Comparison of ENCODE assay signal across 25 mouse cellular contexts in the genomic region with DNA sequence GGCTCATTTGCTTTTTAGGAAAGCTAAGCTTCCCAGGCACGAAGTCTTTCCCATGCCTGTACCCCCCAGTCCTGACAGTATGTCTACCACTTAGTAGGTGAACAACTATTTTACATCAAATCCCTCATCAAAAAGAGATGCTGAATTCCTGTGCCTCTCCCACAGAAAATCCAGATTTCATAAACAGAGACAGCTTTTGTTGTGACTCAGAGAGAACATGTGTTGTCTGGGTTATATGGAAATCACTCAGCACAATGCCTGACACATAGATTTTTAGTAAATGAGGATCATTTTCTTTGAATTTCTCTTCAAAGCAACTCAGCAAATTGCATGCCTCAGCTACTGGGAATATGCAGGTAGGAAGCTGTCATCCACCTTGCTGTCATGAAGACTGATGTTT.
A peak's percentile ranks its signal among the peaks of the same experiment; 100 is the strongest.
DNase-seq lines count a peak whose midpoint lies in the region; ATAC-seq and TF ChIP-seq lines count a peak whose summit lies in the region.
"Had no signal": no experiment of that assay in that cellular context is flagged by ENCODE, and none has a peak within 500 bp of the region (broad histone marks: within the 10 kb centered on the region; RNA-seq: fewer than 3 reads in every experiment).

No protein-coding gene starts in this region.

- 79% methylated on average over 1 of the region's 1 CpGs for WGBS in forebrain, embryonic 14.5 days
- 83% methylated on average over 1 of the region's 1 CpGs for WGBS in forebrain, embryonic 10.5 days
- WGBS in forebrain, postnatal 0 days = 55% methylated on average over 1 of the region's 1 CpGs
- 73% methylated on average over 1 of the region's 1 CpGs for WGBS in forebrain, embryonic 13.5 days

- no peaks in the 10 kb centered on the region for H3K4me1 ChIP-seq in forebrain, embryonic 14.5 days (ENCODE audit: control insufficient read depth, insufficient read depth, low read length)
- H3K4me1 ChIP-seq in forebrain, embryonic 10.5 days = no peaks in the 10 kb centered on the region
- H3K4me1 ChIP-seq in forebrain, postnatal 0 days (ENCODE audit: insufficient read depth) = no peaks in the 10 kb centered on the region
- peaks cover 6% of the 10 kb centered on the region for H3K4me1 ChIP-seq in forebrain, embryonic 13.5 days
- H3K4me1 ChIP-seq: embryonic facial prominence, embryonic 12.5 days; embryonic facial prominence, embryonic 15.5 days; hindbrain, embryonic 10.5 days; hindbrain, embryonic 13.5 days had no signal

- H3K4me2 ChIP-seq in forebrain, embryonic 14.5 days (ENCODE audit: low read length) = no peak overlapping the region
- H3K4me2 ChIP-seq in forebrain, postnatal 0 days (ENCODE audit: low read depth) = no peak overlapping the region
- H3K4me2 ChIP-seq in forebrain, embryonic 13.5 days = no peak overlapping the region
- H3K4me2 ChIP-seq: embryonic facial prominence, embryonic 12.5 days; embryonic facial prominence, embryonic 15.5 days; heart, embryonic 11.5 days; hindbrain, embryonic 13.5 days; intestine, embryonic 15.5 days had no signal

- no peak for TF ChIP-seq CTCF in forebrain, postnatal 0 days (IDR thresholded peaks at IDR 0.05; ENCODE audit: low read depth)
- no peak for TF ChIP-seq CTCF in left cerebral cortex, adult 2 months (IDR thresholded peaks at IDR 0.05)

- no peak overlapping the region for H3K4me3 ChIP-seq in forebrain, embryonic 14.5 days (ENCODE audit: low read depth, low read length)
- H3K4me3 ChIP-seq in forebrain, embryonic 10.5 days = no peak overlapping the region
- no peak overlapping the region for H3K4me3 ChIP-seq in forebrain, postnatal 0 days (ENCODE audit: low read depth, low read length)
- H3K4me3 ChIP-seq in forebrain, embryonic 13.5 days = no peak overlapping the region
- no peak overlapping the region for H3K4me3 ChIP-seq in left cerebral cortex, adult 2 months
- H3K4me3 ChIP-seq: embryonic facial prominence, embryonic 12.5 days; embryonic facial prominence, embryonic 15.5 days; hindbrain, embryonic 10.5 days; hindbrain, embryonic 13.5 days; intestine, embryonic 15.5 days had no signal

- H3K27ac ChIP-seq in forebrain, embryonic 14.5 days (ENCODE audit: low read depth, low read length) = no peak overlapping the region
- H3K27ac ChIP-seq in forebrain, embryonic 10.5 days = no peak overlapping the region
- 0 out of 2 replicates have a peak overlapping the region, but pooled peaks have one; percentile 5 for H3K27ac ChIP-seq in forebrain, postnatal 0 days (ENCODE audit: low read depth, low read length)
- H3K27ac ChIP-seq in forebrain, embryonic 13.5 days = no peak overlapping the region
- peak overlapping the region; percentile 63 for H3K27ac ChIP-seq in left cerebral cortex, adult 2 months
- H3K27ac ChIP-seq: embryonic facial prominence, embryonic 12.5 days; embryonic facial prominence, embryonic 15.5 days; hindbrain, embryonic 10.5 days; hindbrain, embryonic 13.5 days; intestine, embryonic 15.5 days had no signal

- H3K9ac ChIP-seq in forebrain, embryonic 14.5 days (ENCODE audit: low read length) = no peak overlapping the region
- no peak overlapping the region for H3K9ac ChIP-seq in forebrain, postnatal 0 days
- H3K9ac ChIP-seq in forebrain, embryonic 13.5 days = no peak overlapping the region
- H3K9ac ChIP-seq: embryonic facial prominence, embryonic 12.5 days; embryonic facial prominence, embryonic 15.5 days; hindbrain, embryonic 13.5 days; intestine, embryonic 15.5 days had no signal

- DNase-seq in forebrain, embryonic 14.5 days (ENCODE audit: low spot score) = peak; percentile 44
- DNase-seq in forebrain, embryonic 10.5 days (ENCODE audit: extremely low spot score, low spot score) = no peak
- peak; percentile 43 for DNase-seq in forebrain, postnatal 0 days
- DNase-seq in left cerebral cortex, adult 2 months (ENCODE audit: extremely low spot score in 1 of 2, low spot score in 2 of 2) = no peak
- DNase-seq in left cerebral cortex, postnatal 36 days (ENCODE audit: low spot score in 2 of 2) = no peak
- peak; percentile 39 for DNase-seq in telencephalon, adult 2 months (ENCODE audit: low read depth, low spot score)
- DNase-seq in layer of hippocampus, adult 11-12 months (ENCODE audit: low spot score) = no peak
- DNase-seq: adrenal gland, adult 8-10 months; adrenal gland, postnatal 25 days; cerebellum, adult 11 months; cerebellum, adult 2 months; cerebellum, adult 9-11 months; cerebellum, postnatal 25 days; gastrocnemius, postnatal 36 days; heart, postnatal 36 days; kidney, adult 11 months had no signal

- intact Hi-C loops in left cerebral cortex, adult 2 months (cut with DNase I) = no loop called here
- intact Hi-C loops in left cerebral cortex, postnatal 36 days (cut with DNase I) = no loop called here

- no peaks in the 10 kb centered on the region for H3K27me3 ChIP-seq in forebrain, embryonic 14.5 days (replicated peaks; ENCODE audit: control insufficient read depth, insufficient read depth, low read length)
- no peaks in the 10 kb centered on the region for H3K27me3 ChIP-seq in forebrain, embryonic 10.5 days (ENCODE audit: poor library complexity, severe bottlenecking)
- no peaks in the 10 kb centered on the region for H3K27me3 ChIP-seq in forebrain, postnatal 0 days (ENCODE audit: insufficient read depth, low read length)
- H3K27me3 ChIP-seq in forebrain, embryonic 13.5 days = no peaks in the 10 kb centered on the region
- H3K27me3 ChIP-seq: embryonic facial prominence, embryonic 12.5 days; embryonic facial prominence, embryonic 15.5 days; hindbrain, embryonic 13.5 days; intestine, embryonic 15.5 days had no signal

- H3K9me3 ChIP-seq in forebrain, embryonic 14.5 days (replicated peaks; ENCODE audit: control insufficient read depth, low read length) = no peaks in the 10 kb centered on the region
- H3K9me3 ChIP-seq in forebrain, embryonic 10.5 days = no peaks in the 10 kb centered on the region
- no peaks in the 10 kb centered on the region for H3K9me3 ChIP-seq in forebrain, postnatal 0 days (ENCODE audit: low read length)
- H3K9me3 ChIP-seq in forebrain, embryonic 13.5 days (replicated peaks) = no peaks in the 10 kb centered on the region
- H3K9me3 ChIP-seq: embryonic facial prominence, embryonic 12.5 days; embryonic facial prominence, embryonic 15.5 days; hindbrain, embryonic 10.5 days; hindbrain, embryonic 13.5 days; intestine, embryonic 15.5 days had no signal

- ATAC-seq in forebrain, embryonic 14.5 days = no peak
- ATAC-seq in forebrain, postnatal 0 days = peak; percentile 68
- ATAC-seq in forebrain, embryonic 13.5 days = no peak; the same call in 1 of the 2 replicates
- ATAC-seq: activated CD4-positive, CD25-positive, alpha-beta regulatory T cell, adult 4 months; hindbrain, embryonic 16.5 days; intestine, embryonic 15.5 days had no signal

- H3K36me3 ChIP-seq in forebrain, embryonic 14.5 days (ENCODE audit: control insufficient read depth, insufficient read depth, low read length) = no peaks in the 10 kb centered on the region
- no peaks in the 10 kb centered on the region for H3K36me3 ChIP-seq in forebrain, embryonic 10.5 days (replicated peaks)
- H3K36me3 ChIP-seq in forebrain, postnatal 0 days (ENCODE audit: insufficient read depth) = no peaks in the 10 kb centered on the region
- H3K36me3 ChIP-seq in forebrain, embryonic 13.5 days (ENCODE audit: poor library complexity, severe bottlenecking) = no peaks in the 10 kb centered on the region
- H3K36me3 ChIP-seq: embryonic facial prominence, embryonic 12.5 days; embryonic facial prominence, embryonic 15.5 days; hindbrain, embryonic 10.5 days; hindbrain, embryonic 13.5 days; intestine, embryonic 15.5 days had no signal

Comparison
In these comparisons a context has a peak if more than half of its experiments do, and no peak if none do; other contexts are left out.
1. DNase-seq: peak in forebrain, embryonic 14.5 days (single experiment), forebrain, postnatal 0 days (single experiment) and telencephalon, adult 2 months (single experiment); none in forebrain, embryonic 10.5 days (single experiment), left cerebral cortex, adult 2 months (0 of 2), left cerebral cortex, postnatal 36 days (0 of 2) and layer of hippocampus, adult 11-12 months (single experiment).
2. H3K27ac ChIP-seq: peak in forebrain, postnatal 0 days (single experiment) and left cerebral cortex, adult 2 months (single experiment); none in forebrain, embryonic 14.5 days (single experiment), forebrain, embryonic 10.5 days (single experiment) and forebrain, embryonic 13.5 days (single experiment).